Mouse (Mus musculus) embryonic facial prominence, embryonic 12.5 days (tissue): ENCODE results near the gene Gm21721. TPM values are rescaled to one million over a fixed set of nuclear protein-coding genes. Genes with fewer than 3 reads are reported as not detected.
"Not testable (repeated sequence)": the region's sequence is repeated elsewhere in the genome, so short reads cannot be mapped to it uniquely, and the experiment has no call there.

Experiments
- ATAC-seq: fragments of 200-750 bp; cut with Nextera tagmentation; 2 replicates; pipeline ENCODE4 v1.8.0; 2017; ENCODE audit not compliant: insufficient number of reproducible peaks, insufficient read depth, low FRiP score, low TSS enrichment
- H3K27ac ChIP-seq: fragments of 300-500 bp; sonication (generic); 2 replicates; pipeline ENCODE4 v1.5.1; 2016; ENCODE audit warnings: mild to moderate bottlenecking
- H3K27me3 ChIP-seq: fragments of 300-500 bp; sonication (generic); 2 replicates; pipeline ENCODE4 v1.6.1; 2016; ENCODE audit warnings: mild to moderate bottlenecking, moderate library complexity
- H3K36me3 ChIP-seq: fragments of 300-500 bp; sonication (generic); 2 replicates; pipeline ENCODE4 v1.6.1; 2016; ENCODE audit warnings: mild to moderate bottlenecking
- H3K4me1 ChIP-seq: fragments of 300-500 bp; sonication (generic); 2 replicates; pipeline ENCODE4 v1.6.1; 2016
- H3K4me2 ChIP-seq: fragments of 300-500 bp; sonication (generic); replicated peaks from 2 replicates; pipeline ENCODE4 v1.6.1; 2016; ENCODE audit warnings: mild to moderate bottlenecking, moderate library complexity
- H3K4me3 ChIP-seq: fragments of 300-500 bp; sonication (generic); 2 replicates; pipeline ENCODE4 v1.5.1; 2016; ENCODE audit warnings: mild to moderate bottlenecking
- H3K9ac ChIP-seq: fragments of 300-500 bp; sonication (generic); 2 replicates; pipeline ENCODE4 v1.6.1; 2016; ENCODE audit warnings: mild to moderate bottlenecking, moderate library complexity
- H3K9me3 ChIP-seq: fragments of 300-500 bp; sonication (generic); 2 replicates; pipeline ENCODE4 v1.6.1; 2016; ENCODE audit warnings: mild to moderate bottlenecking, moderate library complexity
- WGBS: fragments of 180-500 bp; shearing (Covaris S2); methylation state at CpG from one replicate; pipeline ENCODE4 v1.1.7; 2016; 5-methylcytosine and 5-hydroxymethylcytosine counted together
- polyA plus RNA-seq: library from polyadenylated mRNA; unstranded; fragments of >200 nt; fragmentation: Nextera tagmentation; extraction: Ambion mirVana; gene quantifications from 2 replicates; pipeline ENCODE4 v1.2.1, GENCODE M21; 2016

Gene Gm21721
- polyA plus RNA-seq, result not detected in 2 replicates

DNA sequence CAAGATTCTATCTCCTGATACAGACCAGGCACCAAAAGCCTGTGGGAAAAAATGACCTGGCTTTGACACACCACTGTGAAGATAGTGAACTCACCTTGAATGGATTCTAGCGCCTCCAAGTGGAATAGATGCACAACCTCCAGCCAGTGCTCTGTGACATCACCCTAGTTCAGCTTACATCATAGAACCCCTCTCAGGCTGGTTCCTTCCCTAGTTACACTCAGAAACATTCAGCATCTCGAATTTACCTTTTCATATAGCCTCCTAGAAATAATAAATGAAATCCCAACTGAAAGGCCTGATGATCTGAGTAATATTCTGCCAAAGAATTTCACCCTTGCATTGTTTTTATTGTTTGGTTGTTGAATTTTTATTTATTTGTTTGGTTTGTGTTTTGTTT, at the start of gene Gm21721:
TSS of gene Gm21721 (minus strand) at position 101 of the 400 bp plus-strand sequence.
- not testable (repeated sequence) for H3K9ac ChIP-seq, H3K4me1 ChIP-seq, H3K9me3 ChIP-seq, H3K4me2 ChIP-seq, H3K27ac ChIP-seq, H3K27me3 ChIP-seq, ATAC-seq, H3K36me3 ChIP-seq, H3K4me3 ChIP-seq
- no CpG with 5 or more reads among the region's 2 CpGs for WGBS

Other genes starting within 250 kb of the Gm21721 start
- not detected in 2 replicates for gene Gm21292, start 68.3 kb downstream of the Gm21721 start, polyA plus RNA-seq
- not detected in 2 replicates for gene Gm21812, start 145.0 kb upstream of the Gm21721 start, polyA plus RNA-seq
- not detected in 2 replicates for gene Gm21874, start 214.0 kb upstream of the Gm21721 start, polyA plus RNA-seq